Mouse (Mus musculus): ENCODE measurements at regions not wholly inside any gene's neighbourhood (a gene's known extent, or its start where the extent isn't known, plus 50 kb on each side); places are given as distances from the start of the nearest gene placed in this dataset.
"Not testable (repeated sequence)": the region's sequence is repeated elsewhere in the genome, so short reads cannot be mapped to it uniquely, and the experiment has no call there.

- ATAC-seq (ENCODE audit: low TSS enrichment) = not testable (repeated sequence)
Observed at GRCm38 (mm10) chr11:45424066-45424465, 427.8 kb upstream of the Clint1 start.

- no peak for ATAC-seq (ENCODE audit: low TSS enrichment)
Observed at GRCm38 (mm10) chr11:45440937-45441720, 410.7 kb upstream of the Clint1 start.

GRCm38 (mm10) chr11:45446512-45446911 lies 405.3 kb upstream of the Clint1 start:
- peak; percentile 99 for ATAC-seq (ENCODE audit: low TSS enrichment)

GRCm38 (mm10) chr11:45454234-45454633 lies 397.6 kb upstream of the Clint1 start:
- ATAC-seq (ENCODE audit: low TSS enrichment) = no peak

- ATAC-seq (ENCODE audit: low TSS enrichment) = no peak
Observed at GRCm38 (mm10) chr11:45454933-45455332, 396.9 kb upstream of the Clint1 start.

DNA sequence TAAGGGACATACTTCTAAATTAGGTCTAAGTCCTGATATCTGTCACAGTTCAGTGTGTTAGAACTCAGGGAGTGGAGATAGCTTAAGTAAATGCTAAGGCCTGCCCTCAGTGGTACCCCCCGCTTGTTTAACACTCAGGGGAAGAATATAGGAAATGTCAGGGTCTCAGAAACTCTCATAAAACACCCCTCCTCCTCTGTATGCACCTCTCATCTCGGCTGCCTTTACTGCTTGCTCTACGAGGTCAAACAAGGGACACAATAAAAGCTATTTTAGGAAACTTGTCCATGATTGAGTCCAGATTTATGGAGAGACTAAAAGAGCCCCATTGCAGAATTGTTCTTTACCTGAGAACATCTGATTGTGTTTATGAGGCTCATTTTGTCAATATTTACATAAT lies 395.1 kb upstream of the Clint1 start:
- ATAC-seq (ENCODE audit: low TSS enrichment) = no peak

- ATAC-seq (ENCODE audit: low TSS enrichment) = no peak
Observed at GRCm38 (mm10) chr11:45457597-45457996, 394.3 kb upstream of the Clint1 start.

DNA sequence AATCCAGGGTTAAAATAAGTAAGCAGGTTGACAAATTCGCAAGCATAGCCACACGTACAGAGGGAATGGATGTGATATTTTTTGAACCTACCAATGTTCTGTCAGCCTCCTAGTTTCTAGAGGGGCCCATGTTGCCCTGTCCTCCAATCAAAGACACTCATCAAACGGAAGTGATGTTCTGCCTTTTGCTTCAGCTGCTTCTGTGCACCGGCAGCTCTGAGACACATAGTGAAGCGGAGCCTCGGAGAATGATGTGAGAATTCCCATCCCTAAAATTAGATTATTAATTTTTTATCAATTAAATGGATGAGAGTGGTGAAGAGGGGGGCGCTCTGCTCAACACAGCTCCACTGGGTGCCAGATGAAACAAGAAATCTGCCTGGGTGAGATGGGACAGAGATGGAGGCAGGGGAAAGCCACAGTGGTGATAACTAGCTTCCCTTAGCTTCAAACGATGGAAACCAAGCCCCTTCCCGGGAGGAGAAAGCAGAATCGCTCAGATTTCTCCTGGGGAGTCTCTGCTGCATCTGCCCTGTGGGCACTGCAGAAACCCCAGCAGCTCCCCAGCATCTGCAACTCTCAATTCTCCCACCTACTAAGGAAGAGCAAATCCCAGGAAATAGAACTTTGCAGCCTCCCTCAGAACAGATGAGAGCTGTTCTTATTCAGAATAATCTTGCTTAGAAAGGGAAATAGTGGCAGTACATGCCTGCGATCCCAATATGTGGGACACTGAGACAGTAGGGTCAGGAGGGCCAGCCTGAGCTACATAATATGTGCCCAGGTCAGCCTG lies 391.7 kb upstream of the Clint1 start:
- peak; percentile 85 for ATAC-seq (ENCODE audit: low TSS enrichment)

- ATAC-seq (ENCODE audit: low TSS enrichment) = no peak
Observed at GRCm38 (mm10) chr11:45464501-45464900, 387.4 kb upstream of the Clint1 start.

DNA sequence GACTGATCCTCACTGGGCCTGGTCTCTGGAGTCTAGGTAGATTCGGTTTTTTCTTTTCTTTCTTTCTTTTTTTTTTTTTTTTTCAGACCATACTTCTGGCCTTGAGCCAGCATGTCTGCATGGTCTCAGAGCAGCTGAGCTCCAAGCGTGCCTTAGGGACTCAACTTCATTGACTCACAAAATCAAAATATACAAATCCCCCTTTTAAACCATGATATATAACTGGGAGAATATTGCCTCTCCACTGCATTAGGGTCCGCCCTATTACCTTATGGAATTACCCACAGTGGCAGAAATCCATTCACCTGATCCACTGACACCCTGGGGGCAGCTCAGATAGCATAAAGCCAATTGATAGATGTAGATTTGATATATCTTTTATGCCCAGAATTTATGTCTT lies 385.5 kb upstream of the Clint1 start:
- ATAC-seq (ENCODE audit: low TSS enrichment) = no peak

DNA sequence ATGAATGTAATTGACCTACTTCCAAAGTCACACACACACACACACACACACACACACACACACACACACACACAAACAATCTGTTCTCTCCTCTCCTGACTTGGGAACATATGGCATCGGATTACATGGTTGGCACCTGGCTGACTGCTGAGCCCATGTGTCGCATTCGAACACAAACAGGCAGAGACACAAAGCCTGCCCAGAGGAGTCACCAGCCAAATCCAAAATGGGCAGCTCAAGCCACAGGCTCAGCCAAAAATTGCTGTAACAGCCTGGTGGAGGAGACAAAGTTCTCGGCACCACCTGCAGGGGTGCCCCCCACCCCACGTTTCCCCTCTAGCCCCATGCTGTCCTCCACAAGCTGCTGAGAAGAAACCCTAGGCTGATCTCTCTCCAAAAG lies 379.7 kb upstream of the Clint1 start:
- peak; percentile 86 for ATAC-seq (ENCODE audit: low TSS enrichment)

GRCm38 (mm10) chr11:45476917-45477316 lies 374.9 kb upstream of the Clint1 start:
- no peak for ATAC-seq (ENCODE audit: low TSS enrichment)

DNA sequence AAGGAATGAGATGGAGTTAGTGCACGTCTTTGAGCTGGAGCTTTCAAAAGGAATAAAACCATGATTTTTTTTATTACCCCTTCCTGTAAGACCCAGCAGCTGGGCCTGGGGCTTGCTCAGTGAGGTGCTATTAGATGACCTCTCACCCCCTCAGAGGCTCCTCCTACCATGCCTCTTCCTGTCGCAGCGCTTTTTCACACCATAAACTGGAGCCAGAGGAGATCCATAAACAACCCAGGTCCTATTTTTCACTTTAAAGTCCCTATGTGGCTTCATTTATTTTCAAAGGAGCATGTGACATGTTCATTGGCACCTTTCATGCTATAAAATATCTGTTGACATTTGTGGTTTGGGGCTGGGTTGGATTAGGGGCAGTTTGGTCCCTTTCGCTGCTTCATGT lies 365.9 kb upstream of the Clint1 start:
- ATAC-seq (ENCODE audit: low TSS enrichment) = no peak

DNA sequence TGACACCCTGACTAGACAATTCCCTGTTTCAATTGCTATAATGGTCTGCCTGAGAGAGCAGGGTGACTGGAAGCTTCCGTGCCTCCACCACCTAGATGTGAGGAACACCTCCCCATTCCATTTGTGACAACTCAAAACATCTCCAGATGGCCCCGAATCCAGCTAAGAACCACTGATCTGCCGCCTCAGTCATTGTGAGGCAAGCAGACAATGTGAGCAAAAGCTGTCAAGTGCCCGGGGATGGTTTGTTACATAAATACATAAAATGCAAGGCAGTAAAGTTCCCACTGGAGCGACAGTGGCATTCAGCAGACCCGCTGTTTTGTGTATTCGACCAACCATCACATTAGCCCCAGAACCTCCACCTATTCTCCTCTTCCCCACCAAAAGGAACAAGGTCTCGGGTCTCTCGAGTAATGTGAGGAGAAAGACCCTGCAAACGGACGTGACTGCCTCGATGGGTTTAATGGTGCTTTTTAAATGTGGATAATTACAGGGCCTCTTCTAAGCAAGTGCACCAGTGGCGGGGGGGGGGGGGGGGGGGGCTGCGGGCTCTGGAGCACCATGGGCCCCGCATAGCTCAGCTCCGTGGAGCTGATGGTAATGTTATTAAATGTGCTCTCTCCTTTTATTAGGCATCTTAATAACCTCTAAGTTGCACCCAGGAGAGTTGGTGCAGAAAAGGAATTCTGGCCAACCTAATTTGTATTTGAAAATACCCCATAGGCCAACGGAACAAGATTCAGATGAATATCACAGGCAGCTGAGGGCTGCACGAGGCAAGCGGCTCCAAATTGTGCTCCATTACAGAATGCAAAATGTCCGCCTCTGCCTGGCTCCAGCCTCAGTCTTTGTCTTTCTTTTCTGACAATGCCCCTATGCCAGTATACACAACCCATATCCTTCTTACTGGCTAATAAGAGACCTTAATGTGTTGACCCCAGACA lies 360.6 kb upstream of the Clint1 start:
- peak; percentile 67 for ATAC-seq (ENCODE audit: low TSS enrichment)

DNA sequence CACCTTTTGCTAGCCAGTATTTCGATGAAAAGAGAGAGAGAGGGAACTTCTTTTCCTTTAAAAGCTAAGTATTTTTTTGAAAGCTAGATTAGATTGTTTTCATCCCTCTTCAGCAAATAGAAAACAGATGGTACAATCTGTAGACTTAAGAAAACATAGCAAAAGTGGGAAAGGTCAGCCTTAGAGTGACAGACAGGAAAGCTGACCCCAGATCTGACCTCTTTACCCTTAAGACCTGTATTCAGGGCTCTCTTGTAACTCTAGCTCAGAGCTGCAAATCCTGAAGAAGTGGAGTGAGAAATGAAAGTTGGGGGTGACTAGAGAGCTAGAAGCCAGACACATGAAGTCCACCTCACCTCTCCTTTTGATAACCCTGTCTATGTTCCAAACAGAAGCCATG lies 356.6 kb upstream of the Clint1 start:
- no peak for ATAC-seq (ENCODE audit: low TSS enrichment)

DNA sequence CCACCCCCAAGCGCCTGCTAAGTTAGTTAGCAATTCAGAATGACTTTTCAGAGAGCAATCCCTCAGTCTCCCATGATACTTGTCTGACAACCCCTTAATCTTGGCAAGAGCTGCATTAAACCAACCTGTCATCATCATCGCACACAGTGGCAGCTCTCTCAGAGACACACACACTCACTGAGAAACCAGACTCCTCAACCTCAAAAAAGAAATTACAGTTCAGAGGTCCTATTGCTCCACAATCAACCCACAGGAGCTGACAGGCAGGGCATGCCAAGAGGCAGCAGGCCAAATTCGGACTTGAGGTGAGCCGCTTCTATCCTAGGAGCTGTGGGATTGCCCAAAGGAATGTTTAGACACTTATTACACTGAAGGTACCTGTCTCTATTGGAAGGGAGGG lies 343.3 kb upstream of the Clint1 start:
- ATAC-seq (ENCODE audit: low TSS enrichment) = no peak

- ATAC-seq (ENCODE audit: low TSS enrichment) = no peak
Observed at GRCm38 (mm10) chr11:45509278-45509677, 342.6 kb upstream of the Clint1 start.

GRCm38 (mm10) chr11:45514415-45515271 lies 337.2 kb upstream of the Clint1 start:
- no peak for ATAC-seq (ENCODE audit: low TSS enrichment)

GRCm38 (mm10) chr11:45524720-45525119 lies 327.1 kb upstream of the Clint1 start:
- ATAC-seq (ENCODE audit: low TSS enrichment) = no peak

DNA sequence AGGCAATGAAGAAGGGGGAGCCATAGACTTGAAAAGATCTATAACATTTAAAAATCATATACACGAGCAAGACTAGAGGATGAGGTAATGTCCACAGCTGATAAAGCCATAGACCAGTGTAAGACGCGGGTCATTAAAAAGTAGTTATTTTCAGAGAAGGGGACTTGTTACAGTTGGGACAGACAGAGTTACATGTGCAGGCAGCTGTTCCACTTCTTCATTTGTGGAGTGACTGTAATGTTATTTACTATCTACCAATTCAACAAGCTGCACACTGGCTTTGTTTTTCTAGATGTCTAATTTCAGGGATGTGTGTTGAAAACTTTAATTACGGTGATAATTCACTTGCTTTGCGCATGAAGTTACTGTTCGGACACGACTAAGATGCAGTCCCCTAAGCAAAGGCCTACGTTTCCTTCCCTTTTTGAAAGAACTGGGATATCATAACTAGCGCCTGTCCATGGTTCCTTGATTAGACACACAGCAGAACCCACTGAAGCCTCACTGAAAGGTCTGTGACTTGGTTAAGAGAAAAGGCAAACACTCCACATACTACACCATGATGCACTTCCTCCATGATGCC lies 320.7 kb upstream of the Clint1 start:
- ATAC-seq (ENCODE audit: low TSS enrichment) = no peak

Measured in frontal cortex, adult (tissue).